Mouse (Mus musculus) lung, postnatal 0 days (tissue): ENCODE measurements around the gene Hectd1.

ENCODE experiments used
- CTCF ChIP-seq: IDR thresholded peaks from 2 replicates; pipeline ENCODE4 v1.5.1; 2016; ENCODE audit warnings: antibody characterized with exemption, mild to moderate bottlenecking
- EP300 ChIP-seq: IDR thresholded peaks from 2 replicates; pipeline ENCODE4 v1.6.1; 2016; ENCODE audit warnings: antibody characterized with exemption, mild to moderate bottlenecking, control low read depth

DNA sequence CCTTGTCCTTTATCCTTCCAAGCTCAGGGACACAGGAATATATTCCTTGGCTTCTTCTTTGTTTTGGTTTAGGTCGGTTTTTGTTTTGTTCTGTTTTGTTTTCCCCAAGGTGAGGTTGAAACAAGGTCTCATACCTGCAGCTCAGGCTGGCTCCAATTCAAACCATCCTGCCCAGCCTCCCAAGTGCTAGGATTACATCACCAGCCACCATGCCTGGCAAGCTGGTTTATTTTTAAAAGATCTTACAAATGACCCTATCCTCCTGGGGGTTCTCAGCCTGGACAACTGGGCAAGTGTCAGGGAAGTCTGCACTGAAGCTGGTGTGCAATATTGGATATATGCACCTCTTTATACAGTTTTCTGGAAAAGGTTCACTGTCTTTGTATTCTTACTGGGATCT, 116.7 kb downstream of the Hectd1 start:
- no peak for TF ChIP-seq CTCF
- no peak for TF ChIP-seq EP300
